Mouse (Mus musculus): ENCODE measurements at regions not wholly inside any gene's neighbourhood (a gene's known extent, or its start where the extent isn't known, plus 50 kb on each side); places are given as distances from the start of the nearest gene placed in this dataset.
"Not testable (repeated sequence)": the region's sequence is repeated elsewhere in the genome, so short reads cannot be mapped to it uniquely, and the experiment has no call there.

DNA sequence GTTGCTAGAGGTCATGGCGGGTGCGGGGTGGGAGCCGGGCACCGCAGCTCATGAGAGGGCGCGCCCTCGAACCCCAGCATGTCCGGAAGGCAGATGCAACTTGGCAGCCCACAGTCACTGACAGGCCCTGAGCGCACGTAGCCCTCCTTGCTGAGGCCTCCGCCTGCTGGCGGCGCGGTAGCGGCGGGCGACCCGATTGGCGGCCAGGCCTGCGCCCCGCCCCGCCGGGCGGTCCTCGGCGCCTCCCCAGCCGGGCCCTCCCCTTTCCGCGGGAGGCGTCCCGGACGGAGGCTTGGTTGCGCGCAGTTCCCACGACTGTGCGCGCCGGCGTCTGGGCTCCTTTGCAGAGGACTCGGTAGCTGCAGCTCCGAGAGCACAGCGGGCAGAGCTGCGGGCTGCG lies 301.9 kb downstream of the Hpcal1 start:
- peak; percentile 1 for DNase-seq

DNA sequence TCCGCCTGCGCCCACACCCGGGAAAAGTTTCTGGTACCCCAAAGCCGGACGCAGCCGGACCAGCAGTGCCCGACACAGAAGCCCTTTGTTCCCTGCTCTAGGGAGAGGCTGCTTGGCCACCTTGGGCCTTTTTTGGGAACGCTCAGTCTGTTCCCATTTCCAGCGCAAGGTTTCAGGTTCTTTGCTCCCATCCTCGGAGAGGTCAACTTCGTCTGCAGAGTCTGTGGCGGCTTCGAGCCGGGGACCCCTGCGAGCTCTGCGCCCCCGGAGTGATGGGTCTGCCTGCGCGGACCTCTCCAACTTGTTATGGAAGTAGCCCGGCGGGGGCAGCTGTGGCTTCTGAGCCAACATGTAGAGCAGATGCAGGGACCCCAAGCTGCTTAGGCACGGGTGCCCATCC lies 302.7 kb downstream of the Hpcal1 start:
- DNase-seq = not testable (repeated sequence)
